Mouse (Mus musculus) intestine, embryonic 16.5 days (tissue): Measurements from ENCODE around the gene Becn1. TPM values are rescaled to one million over a fixed set of nuclear protein-coding genes. Genes with fewer than 3 reads are reported as not detected.

Experiments used
- ATAC-seq: fragments of 200-750 bp; cut with Nextera tagmentation; 2 replicates; pipeline ENCODE4 v1.8.0; 2017; ENCODE audit warnings: moderate TSS enrichment, moderate library complexity
- H3K27ac ChIP-seq: fragments of 300-500 bp; sonication (generic); 2 replicates; pipeline ENCODE4 v1.5.1; 2014; ENCODE audit warnings: mild to moderate bottlenecking, low read length
- H3K27me3 ChIP-seq: fragments of 300-500 bp; sonication (generic); replicated peaks from 2 replicates; pipeline ENCODE4 v1.6.1; 2014; ENCODE audit warnings: low read length, control low read depth, mixed read lengths; ENCODE audit not compliant: control insufficient read depth, insufficient read depth
- H3K36me3 ChIP-seq: fragments of 300-500 bp; sonication (generic); 2 replicates; pipeline ENCODE4 v1.6.1; 2014; ENCODE audit warnings: low read length, control low read depth; ENCODE audit not compliant: control insufficient read depth, insufficient read depth
- H3K4me1 ChIP-seq: fragments of 300-500 bp; sonication (generic); 2 replicates; pipeline ENCODE4 v1.6.1; 2014; ENCODE audit warnings: low read length, control low read depth, mixed read lengths; ENCODE audit not compliant: control insufficient read depth, insufficient read depth
- H3K4me2 ChIP-seq: fragments of 300-500 bp; sonication (generic); 2 replicates; pipeline ENCODE4 v1.6.1; 2014; ENCODE audit warnings: low read depth, low read length, control low read depth
- H3K4me3 ChIP-seq: fragments of 300-500 bp; sonication (generic); 2 replicates; pipeline ENCODE4 v1.5.1; 2014; ENCODE audit warnings: mild to moderate bottlenecking, low read length
- H3K9ac ChIP-seq: fragments of 300-500 bp; sonication (generic); 2 replicates; pipeline ENCODE4 v1.6.1; 2014; ENCODE audit warnings: low read depth, low read length
- H3K9me3 ChIP-seq: fragments of 300-500 bp; sonication (generic); 2 replicates; pipeline ENCODE4 v1.6.1; 2016; ENCODE audit warnings: low read length, control low read depth; ENCODE audit not compliant: control insufficient read depth
- WGBS: fragments of 180-500 bp; shearing (Covaris S2); extraction: QIAGEN DNeasy Blood & Tissue Kit; methylation state at CpG from one replicate; pipeline ENCODE4 v1.1.7; 2014; 5-methylcytosine and 5-hydroxymethylcytosine counted together
- polyA plus RNA-seq: library from polyadenylated mRNA; unstranded; fragments of >200 nt; fragmentation: Nextera tagmentation; extraction: Ambion mirVana; gene quantifications from 2 replicates; pipeline ENCODE4 v1.2.1, GENCODE M21; 2015

Becn1 gene
- polyA plus RNA-seq, 1 experiment from 2014 or later: 145 TPM

GRCm38 (mm10) chr11:101263138-101263988, 38.7 kb downstream of the Becn1 start:
- Histone ChIP-seq H3K4me1 (peaks cover 46% of the 10 kb centered on the region), H3K9ac (no peak overlapping the region), H3K9me3 (no peaks in the 10 kb centered on the region), H3K27ac (no peak overlapping the region), H3K36me3 (no peaks in the 10 kb centered on the region), H3K4me2 (peak overlapping the region; percentile 98; the same call in 1 of the 2 replicates), H3K27me3 (peaks cover 9% of the 10 kb centered on the region; the same call in 1 of the 2 replicates), H3K4me3 (no peak overlapping the region)
- 27% methylated on average over 32 of the region's 32 CpGs for WGBS
- no peak for ATAC-seq

- 8% methylated on average over 24 of the region's 24 CpGs for WGBS
- Histone ChIP-seq H3K4me3 (peak overlapping the region; percentile 73), H3K9me3 (no peaks in the 10 kb centered on the region), H3K9ac (peak overlapping the region; percentile 9), H3K27ac (no peak overlapping the region), H3K4me1 (peaks cover 49% of the 10 kb centered on the region), H3K27me3 (peaks cover 9% of the 10 kb centered on the region; the same call in 1 of the 2 replicates), H3K4me2 (peak overlapping the region; percentile 98), H3K36me3 (no peaks in the 10 kb centered on the region)
- ATAC-seq: no peak
These were observed 39.7 kb downstream of the Becn1 start for GRCm38 (mm10) chr11:101262272-101262967.

DNA sequence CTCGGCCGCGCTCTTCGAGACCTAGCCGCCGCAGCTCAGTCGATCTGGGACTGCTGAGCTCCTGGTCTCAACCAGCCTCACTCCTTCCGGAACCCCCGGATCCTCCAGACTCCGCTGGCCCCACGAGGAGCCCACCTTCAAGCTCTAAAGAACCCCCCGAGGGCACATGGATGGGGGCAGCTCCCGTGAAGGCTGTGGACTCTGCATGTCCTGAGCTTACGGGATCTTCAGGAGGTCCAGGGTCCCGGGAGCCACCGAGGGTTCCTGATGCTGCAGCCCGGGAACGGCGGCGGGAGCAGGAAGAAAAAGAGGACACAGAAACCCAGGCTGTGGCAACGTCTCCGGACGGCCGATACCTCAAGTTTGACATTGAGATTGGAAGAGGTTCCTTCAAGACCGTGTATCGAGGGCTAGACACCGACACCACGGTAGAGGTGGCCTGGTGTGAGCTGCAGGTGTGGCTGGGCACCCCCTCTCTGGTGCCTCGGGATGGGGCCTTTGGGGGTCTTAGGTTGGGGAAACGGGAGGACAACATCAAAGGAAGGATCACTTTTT, 41.2 kb downstream of the Becn1 start:
- Histone ChIP-seq H3K27me3 (peaks cover 9% of the 10 kb centered on the region; the same call in 1 of the 2 replicates), H3K4me3 (peak overlapping the region; percentile 73), H3K4me1 (peaks cover 49% of the 10 kb centered on the region), H3K9me3 (no peaks in the 10 kb centered on the region), H3K9ac (peak overlapping the region; percentile 86), H3K4me2 (peak overlapping the region; percentile 98), H3K27ac (peak overlapping the region; percentile 83), H3K36me3 (no peaks in the 10 kb centered on the region)
- under 1% methylated on average over 30 of the region's 30 CpGs for WGBS
- no peak for ATAC-seq

GRCm38 (mm10) chr11:101259948-101260825, 41.9 kb downstream of the Becn1 start, which contains the start of gene Wnk4:
TSS of gene Wnk4 (plus strand) at chr11:101260567.
- peak; percentile 86 for ATAC-seq
- Histone ChIP-seq H3K27ac (peak within 1 kb of the TSS; percentile 83), H3K9me3 (no peaks in the 10 kb centered on the region), H3K9ac (peak within 1 kb of the TSS; percentile 86), H3K4me1 (peaks cover 47% of the 10 kb centered on the region), H3K27me3 (peaks cover 9% of the 10 kb centered on the region; the same call in 1 of the 2 replicates), H3K4me3 (peak within 1 kb of the TSS; percentile 73), H3K4me2 (peak within 1 kb of the TSS; percentile 98), H3K36me3 (no peaks in the 10 kb centered on the region)
- under 1% methylated on average over 40 of the region's 43 CpGs for WGBS

- Histone ChIP-seq H3K27me3 (peaks cover 9% of the 10 kb centered on the region; the same call in 1 of the 2 replicates), H3K4me1 (peaks cover 47% of the 10 kb centered on the region), H3K9ac (peak overlapping the region; percentile 86), H3K27ac (peak overlapping the region; percentile 83), H3K9me3 (no peaks in the 10 kb centered on the region), H3K36me3 (no peaks in the 10 kb centered on the region), H3K4me3 (peak overlapping the region; percentile 73), H3K4me2 (peak overlapping the region; percentile 98)
- peak; percentile 49 for ATAC-seq
- 10% methylated on average over 6 of the region's 6 CpGs for WGBS
These were observed 42.8 kb downstream of the Becn1 start for GRCm38 (mm10) chr11:101259261-101259712.

DNA sequence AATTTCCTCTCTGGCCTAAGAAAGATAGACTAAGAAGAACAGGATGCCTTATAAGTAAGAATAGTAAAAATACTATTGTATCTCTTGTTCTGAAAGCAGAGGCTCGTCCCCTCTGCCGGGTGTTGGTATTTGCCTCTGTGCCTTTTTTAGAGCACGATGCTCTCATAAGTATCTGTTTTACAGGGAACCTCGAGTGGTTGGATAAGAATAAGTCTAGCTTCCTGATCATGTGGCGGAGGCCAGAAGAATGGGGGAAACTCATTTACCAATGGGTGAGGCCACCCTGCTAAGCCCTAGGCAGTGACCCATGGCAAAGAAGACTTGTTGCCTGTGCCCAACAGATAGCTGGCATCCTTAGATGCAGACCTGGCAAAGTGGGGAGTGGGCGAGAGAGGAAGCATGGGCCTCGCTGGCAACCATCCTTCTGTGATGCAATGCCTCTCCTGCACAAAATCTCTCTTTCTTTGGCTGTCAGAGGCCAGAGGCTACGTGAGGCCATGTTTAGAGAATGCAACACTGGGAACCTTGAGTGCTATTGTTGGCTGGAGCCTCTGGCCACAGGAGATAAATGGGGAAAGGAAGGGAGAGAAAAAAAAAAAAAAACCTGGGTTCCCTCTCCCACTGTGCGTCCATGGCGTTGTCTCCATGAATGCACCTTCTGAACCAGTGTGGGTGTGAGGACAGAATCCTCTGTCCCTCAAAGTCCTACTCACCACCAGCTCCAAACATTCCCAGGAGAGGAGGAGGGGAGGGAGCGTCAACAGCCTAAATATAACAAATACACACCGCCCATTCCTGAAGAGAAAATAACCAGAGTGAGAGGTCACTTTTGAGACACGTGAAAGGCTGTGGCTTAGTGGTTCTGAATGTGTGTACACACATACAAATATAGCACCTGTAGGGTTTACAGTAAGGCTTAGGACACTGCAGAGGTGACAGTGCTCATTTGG, 46.0 kb downstream of the Becn1 start:
- Histone ChIP-seq H3K4me1 (peaks cover 32% of the 10 kb centered on the region), H3K4me3 (no peak overlapping the region), H3K4me2 (no peak overlapping the region), H3K27ac (no peak overlapping the region), H3K36me3 (no peaks in the 10 kb centered on the region), H3K9me3 (no peaks in the 10 kb centered on the region), H3K27me3 (no peaks in the 10 kb centered on the region), H3K9ac (no peak overlapping the region)
- no peak for ATAC-seq
- 89% methylated on average over 13 of the region's 13 CpGs for WGBS

- H3K36me3 ChIP-seq: no peaks in the 10 kb centered on the region
- H3K4me1 ChIP-seq: peaks cover 18% of the 10 kb centered on the region
- H3K9me3 ChIP-seq: no peaks in the 10 kb centered on the region
- peak within 1 kb of the TSS; percentile 90 for H3K4me2 ChIP-seq
- ATAC-seq: peak; percentile 83
- WGBS: under 1% methylated on average over 40 of the region's 40 CpGs
- peak within 1 kb of the TSS; percentile 86 for H3K4me3 ChIP-seq
- H3K27ac ChIP-seq: peak within 1 kb of the TSS; percentile 89
- H3K9ac ChIP-seq: peak within 1 kb of the TSS; percentile 90
- H3K27me3 ChIP-seq: no peaks in the 10 kb centered on the region
These were observed 48.3 kb downstream of the Becn1 start, which contains the start of gene Vps25 for GRCm38 (mm10) chr11:101253613-101254389. TSS of gene Vps25 (plus strand) at chr11:101253707.
